Mouse (Mus musculus) embryonic facial prominence, embryonic 11.5 days (tissue): ENCODE results near the gene Gm20388. TPM values are rescaled to one million over a fixed set of nuclear protein-coding genes. Genes with fewer than 3 reads are reported as not detected.

ENCODE experiments used
- ATAC-seq: fragments of 200-750 bp; cut with Nextera tagmentation; replicated peaks from 2 replicates; pipeline ENCODE4 v1.8.0; 2017; ENCODE audit warnings: low read depth; ENCODE audit not compliant: insufficient number of reproducible peaks, low FRiP score, low TSS enrichment
- DNase-seq: peaks from one replicate; pipeline ENCODE4 v3.0.0-alpha.2; 2015; ENCODE audit warnings: low spot score
- H3K27ac ChIP-seq: fragments of 300-500 bp; sonication (generic); replicated peaks from 2 replicates; pipeline ENCODE4 v1.5.1; 2014; ENCODE audit warnings: mild to moderate bottlenecking, low read depth, low read length, control low read depth
- H3K27me3 ChIP-seq: fragments of 300-500 bp; sonication (generic); 2 replicates; pipeline ENCODE4 v1.6.1; 2014; ENCODE audit warnings: mild to moderate bottlenecking, low read length, moderate library complexity, mixed read lengths; ENCODE audit not compliant: control insufficient read depth, insufficient read depth
- H3K36me3 ChIP-seq: fragments of 300-500 bp; sonication (generic); replicated peaks from 2 replicates; pipeline ENCODE4 v1.6.1; 2014; ENCODE audit warnings: low read depth, mild to moderate bottlenecking, low read length, moderate library complexity, mixed read lengths; ENCODE audit not compliant: control insufficient read depth, insufficient read depth
- H3K4me1 ChIP-seq: fragments of 300-500 bp; sonication (generic); 2 replicates; pipeline ENCODE4 v1.6.1; 2014; ENCODE audit warnings: low read length, mixed read lengths; ENCODE audit not compliant: control insufficient read depth, insufficient read depth
- H3K4me2 ChIP-seq: fragments of 300-500 bp; sonication (generic); 2 replicates; pipeline ENCODE4 v1.6.1; 2014; ENCODE audit warnings: low read depth, mild to moderate bottlenecking, control low read depth, low read length, moderate library complexity
- H3K4me3 ChIP-seq: fragments of 300-500 bp; sonication (generic); 2 replicates; pipeline ENCODE4 v1.5.1; 2014; ENCODE audit warnings: low read depth, low read length, control low read depth
- H3K9ac ChIP-seq: fragments of 300-500 bp; sonication (generic); replicated peaks from 2 replicates; pipeline ENCODE4 v1.6.1; 2014; ENCODE audit warnings: mild to moderate bottlenecking, control low read depth, low read length
- H3K9me3 ChIP-seq: fragments of 300-500 bp; sonication (generic); replicated peaks from 2 replicates; pipeline ENCODE4 v1.6.1; 2016; ENCODE audit warnings: mild to moderate bottlenecking, low read length, inconsistent platforms, mixed read lengths; ENCODE audit not compliant: control insufficient read depth
- WGBS: fragments of 180-500 bp; shearing (Covaris S2); extraction: QIAGEN DNeasy Blood & Tissue Kit; methylation state at CpG from one replicate; pipeline ENCODE4 v1.1.7; 2014; 5-methylcytosine and 5-hydroxymethylcytosine counted together
- polyA plus RNA-seq: library from polyadenylated mRNA; unstranded; fragments of >200 nt; fragmentation: Nextera tagmentation; extraction: Ambion mirVana; gene quantifications from 2 replicates; pipeline ENCODE4 v1.2.1, GENCODE M21; 2014

Gene Gm20388
- polyA plus RNA-seq, 1 experiment from 2014 or later: 3.1 TPM

DNA sequence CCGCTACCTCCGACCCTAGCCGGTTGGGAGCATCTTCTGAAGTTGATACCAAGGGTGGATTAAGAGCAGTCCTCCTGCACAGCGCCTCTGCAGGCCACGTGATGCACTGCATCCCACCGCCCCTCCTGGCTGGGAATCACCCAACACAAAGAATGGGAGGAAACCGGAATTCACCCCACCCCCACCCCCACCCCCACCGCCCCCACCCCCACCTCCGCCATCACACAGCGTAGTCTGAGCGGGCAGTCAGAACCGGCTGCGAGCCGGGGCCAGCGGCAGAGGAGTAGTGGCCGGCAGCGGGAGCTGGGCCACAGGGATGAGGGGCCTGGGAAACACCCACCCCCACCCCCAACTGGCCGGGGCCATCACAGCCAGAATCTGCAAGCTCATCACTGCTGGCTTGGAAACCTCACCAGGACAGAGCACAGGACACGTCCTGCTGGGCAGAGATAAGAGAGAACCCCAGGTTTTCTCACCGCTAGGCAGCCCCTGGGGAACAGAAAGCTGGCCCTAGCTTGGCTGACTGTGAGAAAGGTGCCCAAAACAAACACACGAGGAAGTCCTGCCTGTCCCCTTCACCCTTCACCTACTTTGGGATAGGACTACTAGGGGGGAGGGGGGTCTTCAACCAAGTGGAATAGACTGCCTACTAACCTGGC lies 1472.1 kb downstream of the Gm20388 start:
- Histone ChIP-seq H3K4me2 (peak overlapping the region; percentile 52), H3K4me3 (peak overlapping the region; percentile 28), H3K36me3 (no peaks in the 10 kb centered on the region), H3K9ac (peak overlapping the region; percentile 62), H3K27ac (no peak overlapping the region), H3K9me3 (no peaks in the 10 kb centered on the region), H3K4me1 (peaks cover 9% of the 10 kb centered on the region), H3K27me3 (no peaks in the 10 kb centered on the region)
- WGBS: 2% methylated on average over 21 of the region's 21 CpGs
- ATAC-seq (peak; percentile 70), DNase-seq (peak; percentile 93)

DNA sequence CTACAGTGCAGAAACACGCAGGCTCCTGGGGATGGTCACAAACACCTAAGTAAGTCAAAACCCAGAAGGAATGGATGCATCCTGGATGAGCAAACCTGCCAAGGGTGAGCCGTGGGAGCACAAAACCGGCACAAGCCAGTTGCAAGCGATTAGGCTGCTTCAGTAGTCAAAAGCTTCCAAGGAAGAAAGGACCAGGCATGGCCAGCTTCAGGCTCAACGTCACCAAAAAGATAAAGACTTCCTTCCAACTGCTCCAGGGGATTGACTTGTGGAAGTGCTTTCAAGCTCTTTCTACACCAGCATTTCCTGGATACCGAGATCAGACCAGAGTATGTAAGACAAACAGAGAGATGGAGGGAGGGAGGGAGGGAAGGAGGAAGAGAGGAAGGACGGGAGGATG lies 1474.9 kb downstream of the Gm20388 start:
- Histone ChIP-seq H3K4me3 (no peak overlapping the region), H3K4me1 (peaks cover 4% of the 10 kb centered on the region), H3K4me2 (no peak overlapping the region), H3K9ac (no peak overlapping the region), H3K9me3 (no peaks in the 10 kb centered on the region), H3K27ac (no peak overlapping the region), H3K36me3 (no peaks in the 10 kb centered on the region), H3K27me3 (no peaks in the 10 kb centered on the region)
- 51% methylated on average over 7 of the region's 7 CpGs for WGBS
- DNase-seq: no peak
- ATAC-seq: no peak

DNA sequence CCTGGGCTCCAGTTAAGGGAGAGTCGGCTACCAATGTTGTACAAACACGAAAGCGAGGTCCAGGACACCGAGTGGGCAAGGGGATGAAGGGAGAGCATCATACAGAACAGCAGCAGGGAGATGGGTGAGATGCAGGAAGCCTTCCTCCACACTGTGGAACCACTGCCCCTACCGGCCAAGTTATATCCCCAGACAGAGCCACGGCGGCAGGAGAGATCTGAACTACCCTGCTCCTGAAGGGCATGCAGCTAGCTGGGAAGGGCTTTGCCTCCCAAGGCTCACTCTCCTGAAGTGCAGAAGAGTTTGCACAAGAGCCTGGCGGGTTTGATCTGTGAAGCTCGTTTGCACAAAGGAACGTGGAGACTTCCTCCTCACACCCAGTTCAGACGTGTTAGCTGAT lies 1480.0 kb downstream of the Gm20388 start:
- WGBS: 13% methylated on average over 11 of the region's 11 CpGs
- H3K4me3 ChIP-seq: no peak overlapping the region

DNA sequence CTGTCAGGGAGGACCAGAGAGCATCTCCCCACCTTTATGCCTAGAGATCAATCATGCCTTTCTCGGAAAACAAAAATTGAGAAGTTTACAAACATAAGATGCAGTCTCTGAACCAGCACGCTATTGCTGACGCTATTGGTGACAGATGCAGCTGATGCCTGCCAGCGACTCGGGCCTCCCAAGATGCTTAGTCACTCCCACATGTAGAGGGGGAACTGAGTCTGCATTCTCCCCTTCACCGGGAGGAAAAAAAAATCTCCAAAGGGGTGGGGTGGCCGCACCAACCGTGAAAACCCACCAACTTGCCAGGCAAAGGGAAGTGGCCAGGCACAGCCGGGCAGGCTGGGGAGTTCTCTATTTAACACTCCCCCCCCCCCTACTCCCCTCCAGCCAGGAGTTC lies 1480.6 kb downstream of the Gm20388 start:
- no peak overlapping the region for H3K9ac ChIP-seq
- H3K4me2 ChIP-seq: no peak overlapping the region
- H3K9me3 ChIP-seq: no peaks in the 10 kb centered on the region
- H3K4me3 ChIP-seq: no peak overlapping the region
- peaks cover 5% of the 10 kb centered on the region; the same call in 1 of the 2 replicates for H3K4me1 ChIP-seq
- ATAC-seq: no peak
- DNase-seq: peak; percentile 60
- H3K36me3 ChIP-seq: no peaks in the 10 kb centered on the region
- no peak overlapping the region for H3K27ac ChIP-seq
- WGBS: 5% methylated on average over 9 of the region's 9 CpGs
- no peaks in the 10 kb centered on the region; the same call in 1 of the 2 replicates for H3K27me3 ChIP-seq

More for the DNA sequence above, 1480.0 kb downstream of the Gm20388 start:
- DNase-seq: peak; percentile 75
- H3K9ac ChIP-seq: no peak overlapping the region
- H3K36me3 ChIP-seq: no peaks in the 10 kb centered on the region
- no peaks in the 10 kb centered on the region for H3K9me3 ChIP-seq
- no peak overlapping the region for H3K4me2 ChIP-seq
- H3K27me3 ChIP-seq: no peaks in the 10 kb centered on the region; the same call in 1 of the 2 replicates
- no peak overlapping the region for H3K27ac ChIP-seq
- peak; percentile 64; the same call in 1 of the 2 replicates for ATAC-seq
- peaks cover 4% of the 10 kb centered on the region; the same call in 1 of the 2 replicates for H3K4me1 ChIP-seq

DNA sequence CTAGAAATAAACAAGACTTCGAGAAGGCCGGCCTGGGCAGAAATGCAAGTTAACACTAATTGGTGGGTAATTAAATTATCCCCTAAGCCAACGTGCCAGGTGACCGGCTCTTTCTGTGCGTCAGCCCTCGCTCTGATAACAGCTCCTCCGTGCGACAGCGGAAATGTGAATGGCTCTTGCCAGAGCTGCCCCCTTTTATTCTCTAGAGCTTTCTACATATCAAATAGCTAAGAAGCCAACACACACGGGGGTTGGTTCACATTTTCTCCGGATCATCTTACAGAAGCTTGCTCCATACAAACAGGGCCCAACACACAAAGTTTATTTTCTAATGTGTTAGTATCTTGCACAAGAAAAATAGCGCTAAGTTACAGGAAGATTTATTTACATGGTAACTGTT lies 1481.1 kb downstream of the Gm20388 start:
- peaks cover 6% of the 10 kb centered on the region for H3K4me1 ChIP-seq
- no peak overlapping the region for H3K27ac ChIP-seq
- H3K27me3 ChIP-seq: no peaks in the 10 kb centered on the region; the same call in 1 of the 2 replicates

DNA sequence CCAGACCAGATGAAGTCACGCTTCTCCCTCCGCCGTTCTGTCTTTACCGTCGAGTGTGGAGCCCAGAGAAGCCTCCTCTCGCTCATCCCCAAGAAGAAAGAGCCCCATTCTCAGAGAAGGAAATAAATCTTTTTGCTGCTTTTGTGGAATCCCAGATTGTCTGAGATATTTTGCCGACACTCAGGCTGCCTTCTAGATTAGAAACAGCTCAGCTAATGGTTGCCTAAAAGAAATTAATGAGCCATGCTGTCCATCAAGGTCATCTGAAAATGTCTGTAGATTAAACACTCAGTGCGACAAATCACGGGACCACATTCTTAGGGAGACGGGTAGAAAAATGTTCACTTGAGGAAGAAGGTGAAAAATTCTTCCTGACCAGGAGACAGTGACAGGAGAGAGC lies 1481.8 kb downstream of the Gm20388 start:
- no peaks in the 10 kb centered on the region; the same call in 1 of the 2 replicates for H3K27me3 ChIP-seq
- no peak overlapping the region for H3K27ac ChIP-seq
- no peak for ATAC-seq
- H3K9me3 ChIP-seq: no peaks in the 10 kb centered on the region
- H3K4me2 ChIP-seq: no peak overlapping the region
- no peak for DNase-seq
- no peak overlapping the region for H3K9ac ChIP-seq
- H3K36me3 ChIP-seq: no peaks in the 10 kb centered on the region
- WGBS: 24% methylated on average over 10 of the region's 10 CpGs
- no peak overlapping the region for H3K4me3 ChIP-seq
- H3K4me1 ChIP-seq: peaks cover 8% of the 10 kb centered on the region

More for the DNA sequence above, 1481.1 kb downstream of the Gm20388 start:
- H3K9me3 ChIP-seq: no peaks in the 10 kb centered on the region
- no peak overlapping the region for H3K4me2 ChIP-seq
- no peaks in the 10 kb centered on the region for H3K36me3 ChIP-seq
- H3K9ac ChIP-seq: no peak overlapping the region
- H3K4me3 ChIP-seq: no peak overlapping the region
- DNase-seq: peak; percentile 60
- no peak for ATAC-seq
- WGBS: 3% methylated on average over 12 of the region's 12 CpGs

DNA sequence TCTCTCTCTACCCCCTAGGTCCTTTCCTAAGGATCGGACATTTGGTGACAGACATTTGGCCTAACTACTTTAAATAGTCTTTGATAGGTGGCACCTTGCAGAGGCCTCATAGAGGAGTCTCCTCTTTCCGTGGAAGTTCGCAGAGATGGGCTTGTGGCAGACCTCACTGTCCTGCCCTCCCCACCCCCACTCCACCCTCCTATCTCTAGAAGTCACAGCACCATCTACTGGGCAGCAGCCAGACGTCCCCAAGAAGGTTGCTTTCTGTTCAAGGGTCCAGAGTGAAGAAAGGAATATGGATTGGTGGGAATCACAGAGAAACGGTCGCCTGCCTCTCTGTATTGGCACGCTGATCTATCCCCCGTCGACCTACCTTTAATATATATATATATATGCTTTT lies 1482.5 kb downstream of the Gm20388 start:
- WGBS: 12% methylated on average over 9 of the region's 9 CpGs
- ATAC-seq (0 out of 2 replicates have a peak, but pooled peaks have one; percentile 4), DNase-seq (peak; percentile 81)
- Histone ChIP-seq H3K36me3 (no peaks in the 10 kb centered on the region), H3K4me3 (no peak overlapping the region), H3K9ac (no peak overlapping the region), H3K4me2 (no peak overlapping the region), H3K27me3 (no peaks in the 10 kb centered on the region; the same call in 1 of the 2 replicates), H3K4me1 (peaks cover 8% of the 10 kb centered on the region), H3K9me3 (no peaks in the 10 kb centered on the region), H3K27ac (no peak overlapping the region)

DNA sequence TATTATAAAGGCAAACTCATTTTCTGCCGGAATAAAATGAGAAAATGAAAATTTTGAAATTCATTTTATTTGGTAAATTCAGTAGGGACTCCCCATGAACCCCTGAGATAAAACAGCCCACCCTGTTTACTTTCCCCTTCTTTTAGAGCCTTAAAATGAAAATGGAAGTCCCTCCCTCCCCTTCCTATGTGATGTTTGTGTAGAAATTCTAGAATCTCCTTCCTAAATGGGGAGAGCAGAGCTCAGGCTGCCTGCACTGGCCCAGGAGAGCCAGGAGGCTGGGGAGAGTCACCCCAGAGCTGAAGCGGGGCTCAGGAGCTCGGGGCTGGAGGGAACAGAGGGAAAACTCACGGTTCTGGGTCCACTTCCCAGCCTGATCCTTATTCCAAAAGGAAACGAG lies 1484.0 kb downstream of the Gm20388 start:
- ATAC-seq (no peak), DNase-seq (peak; percentile 45)
- WGBS: 31% methylated on average over 5 of the region's 5 CpGs
- peaks cover 8% of the 10 kb centered on the region for H3K4me1 ChIP-seq
- H3K9me3 ChIP-seq: no peaks in the 10 kb centered on the region
- no peak overlapping the region for H3K4me2 ChIP-seq
- no peak overlapping the region for H3K4me3 ChIP-seq
- no peaks in the 10 kb centered on the region for H3K36me3 ChIP-seq
- H3K27me3 ChIP-seq: no peaks in the 10 kb centered on the region; the same call in none of the 2 replicates
- no peak overlapping the region for H3K9ac ChIP-seq
- no peak overlapping the region for H3K27ac ChIP-seq
